Mouse (Mus musculus): ENCODE measurements around the gene Art3.

The Art3 gene

DNA sequence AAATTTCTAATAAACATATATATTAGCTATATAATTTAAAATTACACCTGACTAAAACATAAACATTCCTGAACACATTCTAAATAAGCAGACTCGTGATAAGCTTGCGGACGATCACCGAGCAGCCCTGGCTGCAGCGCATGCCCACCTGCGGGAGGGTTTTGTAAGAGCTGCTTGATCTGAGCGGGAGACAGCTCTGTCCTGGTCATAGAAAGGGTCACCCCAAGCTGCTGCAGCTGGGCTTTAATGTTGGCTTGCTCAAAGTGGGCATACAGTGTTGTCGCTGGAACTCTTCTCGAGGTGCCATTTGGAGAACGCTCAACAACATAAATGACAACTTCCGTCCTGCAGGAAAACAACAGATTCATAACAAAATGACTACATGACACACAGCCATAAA lies 92.5 kb downstream of the Art3 start:
- DNase-seq, result no peak

DNA sequence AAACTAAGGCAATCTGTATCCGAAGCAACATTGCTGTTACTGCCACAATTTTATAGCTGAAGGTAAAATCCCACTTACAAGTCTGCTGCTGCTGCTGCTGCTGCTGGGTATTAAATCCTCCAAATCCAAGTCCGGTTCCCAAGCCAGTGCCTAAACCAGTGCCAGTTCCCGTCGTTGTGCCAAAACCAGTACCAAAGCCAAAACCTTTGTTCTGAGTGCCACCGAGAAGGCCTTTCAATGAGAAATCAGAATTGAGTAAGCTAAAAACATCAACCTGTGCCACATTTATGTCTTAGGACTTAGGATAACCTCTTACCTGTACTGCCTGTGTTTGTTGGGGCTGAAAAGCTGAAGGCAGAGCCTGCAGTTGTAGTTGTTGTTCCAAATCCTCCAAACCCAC lies 99.1 kb downstream of the Art3 start:
- no peak for DNase-seq

DNA sequence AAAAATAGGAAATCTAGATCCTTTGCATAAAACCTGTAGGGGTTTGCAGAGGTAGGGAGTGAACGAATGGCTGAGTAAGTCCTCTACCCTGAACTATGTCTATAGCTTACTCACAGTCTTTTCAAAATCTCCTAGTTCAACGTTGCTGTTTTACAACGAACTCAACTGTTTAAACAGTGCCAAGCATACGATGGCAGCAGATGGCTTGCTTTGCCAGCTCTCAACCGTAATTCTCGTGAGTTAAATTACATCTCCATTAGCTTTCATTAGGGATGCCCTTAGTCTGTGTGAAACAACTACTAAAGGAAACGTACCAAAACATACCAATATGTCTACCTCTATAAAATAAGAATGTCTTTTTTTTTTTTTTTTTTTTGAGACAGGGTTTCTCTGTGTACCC lies 100.0 kb downstream of the Art3 start:
- DNase-seq, result no peak

DNA sequence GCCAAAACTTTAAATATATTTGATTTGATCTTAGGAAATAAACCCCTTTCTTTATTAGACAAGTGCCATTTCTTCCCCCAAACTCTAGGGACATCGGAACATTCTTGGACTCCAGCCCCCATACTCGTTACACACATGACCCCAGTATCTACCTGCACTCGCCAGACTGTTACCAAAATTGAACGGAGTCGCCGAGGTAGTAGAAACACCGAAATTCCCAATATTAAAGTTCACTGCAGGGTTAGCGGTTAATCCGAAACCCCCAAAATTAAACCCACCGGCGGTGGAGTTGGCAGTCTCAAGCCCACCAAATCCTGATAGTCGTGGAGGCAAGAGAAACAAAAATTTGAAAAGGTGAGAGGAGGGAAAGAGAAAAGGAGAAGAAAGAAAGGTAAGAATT lies 102.4 kb downstream of the Art3 start:
- no peak for DNase-seq

DNA sequence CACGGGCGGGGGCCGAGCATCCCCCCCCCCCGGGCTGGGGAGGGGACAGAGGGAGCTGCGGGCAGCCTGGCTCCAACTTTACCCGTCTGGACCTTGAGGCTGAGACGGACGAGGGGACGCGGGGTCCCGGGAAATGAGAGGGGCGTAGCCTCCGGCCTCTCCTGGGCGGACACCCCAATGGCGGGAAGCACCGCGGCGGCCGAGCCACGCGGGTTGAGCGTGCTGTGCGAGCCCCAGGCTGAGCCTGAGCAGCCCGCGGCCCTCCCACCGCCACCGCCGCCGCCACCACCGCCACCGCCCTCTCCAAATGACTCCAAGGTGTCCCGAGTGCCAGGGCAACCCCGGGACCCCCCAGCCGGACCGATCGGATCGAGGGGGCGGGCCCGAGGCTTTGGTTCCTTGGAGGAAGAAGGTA lies 103.0 kb downstream of the Art3 start:
- no peak for DNase-seq

DNA sequence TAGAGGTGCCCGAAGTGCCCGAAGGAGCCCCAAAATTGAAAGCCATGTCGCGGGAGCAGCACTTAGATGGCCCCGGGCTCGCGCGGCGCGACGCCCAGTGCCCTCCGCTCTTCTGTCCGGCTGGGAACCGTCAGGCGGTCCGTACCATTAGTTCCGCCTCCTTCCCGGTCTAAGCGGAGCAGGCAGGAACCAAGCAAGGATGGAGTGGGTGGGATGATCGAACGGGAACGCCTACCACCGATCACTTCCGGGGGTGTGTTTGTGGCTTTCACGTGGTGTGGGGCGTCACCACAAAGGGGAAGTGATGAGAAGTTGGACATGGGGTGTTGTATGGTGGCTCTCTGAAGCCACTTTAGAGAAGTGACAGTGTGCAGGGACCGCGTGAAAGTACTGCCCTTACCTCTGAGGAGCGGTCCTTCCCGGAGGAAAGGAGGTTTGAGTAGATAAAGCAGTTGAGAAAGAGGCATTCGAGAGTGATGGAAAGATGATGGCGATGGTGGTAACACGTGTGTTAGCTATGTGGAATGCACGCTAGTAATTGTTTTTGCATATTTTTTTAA lies 103.5 kb downstream of the Art3 start, which contains the start of gene Nup54:
Gene Nup54, minus strand, starts transcription at position 195 of the 560 bp plus-strand sequence.
- DNase-seq, result peak; percentile 98

DNA sequence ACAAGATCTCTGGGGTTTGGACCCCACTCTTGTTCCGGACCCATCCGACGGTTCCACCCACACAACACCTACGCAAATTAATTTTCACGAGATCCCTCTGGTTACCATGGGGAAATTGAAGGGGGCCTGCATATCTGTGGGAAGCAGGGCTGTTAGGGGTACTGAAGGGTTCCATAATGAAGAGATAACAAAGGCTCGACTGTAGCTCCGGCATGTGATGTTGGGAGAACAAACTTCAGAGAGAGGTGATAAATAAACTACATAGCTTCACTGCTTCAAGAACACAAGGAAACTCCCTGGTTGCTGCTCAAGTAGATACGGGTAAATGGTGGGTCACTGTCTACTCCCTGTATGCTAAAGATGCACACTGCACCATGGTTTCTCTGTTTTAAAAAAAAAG lies 106.9 kb downstream of the Art3 start:
- DNase-seq, result no peak

DNA sequence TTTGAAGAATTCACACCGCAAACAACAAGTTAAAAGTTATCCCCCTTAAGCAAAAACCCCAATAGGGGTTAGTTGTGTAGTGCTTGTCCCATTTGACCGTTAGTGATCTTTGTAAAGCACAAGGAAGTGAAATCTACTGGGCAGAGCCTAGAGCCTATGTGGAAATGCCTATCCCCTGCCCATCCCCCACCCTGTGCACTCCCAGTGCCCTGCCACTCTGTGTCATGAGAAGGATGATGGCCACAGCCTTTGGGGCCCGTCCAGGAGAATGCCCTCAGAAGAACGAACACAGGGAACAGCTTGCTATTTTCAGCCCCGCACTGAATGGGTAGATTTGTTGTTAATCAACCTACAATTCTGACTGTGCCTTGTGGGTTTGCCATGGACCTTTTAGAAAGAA lies 109.9 kb downstream of the Art3 start:
- DNase-seq, result no peak

DNA sequence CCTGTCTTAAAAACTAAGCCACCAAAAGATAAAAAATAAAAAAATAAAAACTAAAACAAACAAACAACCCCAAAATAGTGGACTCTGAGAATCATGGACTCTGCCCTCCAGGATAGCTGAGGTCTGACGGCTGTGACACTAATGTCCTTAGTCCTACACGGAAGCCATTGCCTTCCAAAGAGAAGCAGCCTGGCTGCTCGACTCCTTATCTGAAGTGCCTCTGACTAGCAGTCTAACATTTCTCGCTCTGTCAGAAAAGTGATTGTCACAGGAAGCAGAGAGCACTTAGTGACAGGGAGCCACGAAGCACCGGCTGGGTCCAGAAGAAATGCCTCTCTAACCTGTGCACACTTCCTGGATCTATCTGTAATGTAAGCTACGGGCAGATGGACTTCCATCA lies 111.3 kb downstream of the Art3 start:
- no peak for DNase-seq

DNA sequence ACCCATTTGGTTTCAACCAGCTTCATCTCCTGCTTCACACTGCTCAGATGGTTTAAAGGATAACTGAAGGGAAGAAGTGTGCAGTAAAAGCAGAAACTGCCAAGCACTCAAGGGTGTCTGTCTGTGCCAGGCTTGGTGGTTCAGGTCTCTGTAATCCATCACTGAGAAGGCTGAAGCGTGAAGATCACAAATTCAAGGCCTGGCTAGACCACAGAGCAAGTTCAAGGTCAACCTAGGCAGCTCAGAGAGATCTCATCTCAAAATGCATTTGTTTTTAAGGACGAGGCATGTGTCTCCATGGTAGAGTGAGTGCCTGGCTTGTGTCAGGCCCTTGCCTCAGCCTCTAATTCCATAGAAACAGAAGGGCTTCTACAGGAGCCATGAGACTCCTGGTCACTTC lies 113.4 kb downstream of the Art3 start:
- DNase-seq, result no peak

DNA sequence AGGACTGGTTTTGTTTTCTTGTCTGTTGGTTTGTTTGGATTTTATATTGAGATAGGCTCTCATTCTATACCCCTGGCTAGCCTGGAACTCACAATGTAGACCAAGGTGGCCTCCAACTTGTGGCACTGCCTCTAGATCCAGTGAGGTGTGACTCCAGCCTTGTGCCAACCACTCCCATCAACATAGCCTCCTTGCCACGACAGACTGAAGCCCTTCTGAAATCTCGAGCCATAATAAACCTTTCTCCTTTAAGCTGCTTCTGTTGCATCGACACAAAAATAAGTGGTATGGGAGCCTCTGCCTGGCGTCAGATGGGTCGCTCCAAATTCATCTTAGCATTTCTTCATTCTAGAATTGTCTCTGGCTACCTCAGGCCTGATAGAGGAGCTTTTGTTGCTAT lies 115.1 kb downstream of the Art3 start:
- no peak for DNase-seq

DNA sequence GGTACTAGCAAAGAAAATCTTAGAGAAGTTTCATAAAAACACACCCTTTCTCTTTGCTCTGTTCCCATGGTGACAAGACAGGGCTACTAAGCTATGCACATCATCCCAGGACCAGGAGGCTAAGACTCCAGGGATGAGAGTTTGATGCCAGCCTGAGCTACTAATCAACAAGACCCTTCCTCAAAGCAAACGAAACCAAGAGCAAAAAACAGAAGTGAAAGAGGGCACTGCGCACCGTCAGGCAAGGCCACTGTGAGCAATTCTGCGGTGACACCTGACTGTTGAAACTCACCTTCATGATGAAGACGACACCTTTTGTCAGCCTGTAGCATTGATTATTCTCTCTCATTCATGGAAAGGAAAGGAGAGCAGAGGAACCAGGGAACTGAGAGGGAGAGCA lies 121.2 kb downstream of the Art3 start:
- no peak for DNase-seq

DNA sequence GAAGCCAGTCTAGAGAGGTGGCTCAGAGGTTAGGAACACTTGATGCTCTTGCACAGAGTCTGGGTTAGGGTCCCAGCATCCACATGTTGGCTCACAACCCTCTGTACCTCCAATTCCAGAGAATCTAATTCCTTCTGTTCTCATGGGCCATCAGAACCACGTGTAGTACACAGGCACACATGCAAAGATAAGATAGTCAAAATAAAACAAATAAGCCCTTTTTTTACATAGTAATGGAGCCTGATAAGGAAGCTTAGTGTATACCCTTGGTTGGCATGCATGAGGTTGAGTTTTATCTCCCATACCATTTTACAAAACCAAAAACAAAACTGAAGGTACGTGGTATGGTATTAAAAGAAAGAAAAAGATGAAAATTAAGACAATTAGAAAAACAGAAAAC lies 125.8 kb downstream of the Art3 start:
- no peak for DNase-seq

DNA sequence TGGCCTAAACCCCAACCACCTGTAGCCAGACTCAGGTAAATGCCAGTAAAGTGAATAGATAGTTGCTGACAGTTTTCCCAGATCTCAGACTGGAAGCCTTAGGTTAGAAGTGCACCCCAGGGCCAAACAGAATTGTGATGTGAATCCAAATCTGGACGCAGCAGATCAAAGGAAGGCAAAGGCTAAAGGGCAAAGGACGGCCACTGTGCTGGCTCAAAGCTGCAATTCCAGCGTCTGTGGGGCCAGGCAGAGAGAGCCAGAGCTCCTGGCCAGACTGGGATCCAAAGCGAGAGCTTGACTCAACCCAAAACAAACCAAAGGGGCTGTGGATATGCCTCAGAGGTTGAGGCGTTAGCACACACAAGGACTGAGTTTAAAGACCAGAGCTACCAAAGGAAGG lies 127.1 kb downstream of the Art3 start:
- no peak for DNase-seq

DNA sequence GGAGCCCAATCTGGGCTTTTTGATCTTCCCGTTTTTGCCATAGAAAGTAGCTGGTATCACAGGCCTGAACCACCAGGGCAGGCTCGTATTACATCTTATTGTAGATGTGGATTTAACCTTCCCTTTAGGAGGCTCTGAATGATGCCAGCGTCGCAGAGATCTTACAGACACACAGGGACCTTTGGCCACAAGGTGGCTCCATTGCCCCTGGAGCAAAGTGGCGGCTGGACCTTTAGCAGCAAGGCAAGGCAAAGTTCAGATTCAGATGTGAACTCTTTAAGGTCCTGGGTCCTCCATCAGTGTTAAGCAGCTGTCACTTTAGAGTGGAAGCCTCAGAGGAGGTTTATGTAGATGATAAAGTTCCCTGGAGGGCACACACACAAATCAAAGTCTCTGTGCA lies 129.7 kb downstream of the Art3 start:
- DNase-seq, result peak; percentile 52

Data from kidney, adult 11 months (tissue).